Mouse (Mus musculus) midbrain, embryonic 16.5 days (tissue): ENCODE measurements around the gene Heatr6. TPM values are rescaled to one million over a fixed set of nuclear protein-coding genes. Genes with fewer than 3 reads are reported as not detected.

ENCODE experiments used
- ATAC-seq: fragments of 200-750 bp; cut with Nextera tagmentation; 2 replicates; pipeline ENCODE4 v1.8.0; 2017; ENCODE audit warnings: moderate TSS enrichment
- H3K27ac ChIP-seq: fragments of 300-500 bp; sonication (generic); 2 replicates; pipeline ENCODE4 v1.5.1; 2014; ENCODE audit warnings: mild to moderate bottlenecking, low read length, mixed read lengths
- H3K27me3 ChIP-seq: fragments of 300-500 bp; sonication (generic); 2 replicates; pipeline ENCODE4 v1.6.1; 2014; ENCODE audit warnings: low read depth, low read length, mixed read lengths; ENCODE audit not compliant: control insufficient read depth, insufficient read depth
- H3K36me3 ChIP-seq: fragments of 300-500 bp; sonication (generic); 2 replicates; pipeline ENCODE4 v1.6.1; 2014; ENCODE audit warnings: mild to moderate bottlenecking, low read length, moderate library complexity, mixed read lengths; ENCODE audit not compliant: control insufficient read depth, insufficient read depth
- H3K4me1 ChIP-seq: fragments of 300-500 bp; sonication (generic); 2 replicates; pipeline ENCODE4 v1.6.1; 2014; ENCODE audit warnings: mild to moderate bottlenecking, low read length, mixed read lengths; ENCODE audit not compliant: control insufficient read depth, insufficient read depth
- H3K4me2 ChIP-seq: fragments of 300-500 bp; sonication (generic); 2 replicates; pipeline ENCODE4 v1.6.1; 2014; ENCODE audit warnings: mild to moderate bottlenecking, low read length, mixed read lengths
- H3K4me3 ChIP-seq: fragments of 300-500 bp; sonication (generic); 2 replicates; pipeline ENCODE4 v1.5.1; 2014; ENCODE audit warnings: low read depth, mild to moderate bottlenecking, low read length, moderate library complexity, mixed read lengths
- H3K9ac ChIP-seq: fragments of 300-500 bp; sonication (generic); 2 replicates; pipeline ENCODE4 v1.6.1; 2014; ENCODE audit warnings: low read depth, low read length, mixed read lengths
- H3K9me3 ChIP-seq: fragments of 300-500 bp; sonication (generic); replicated peaks from 2 replicates; pipeline ENCODE4 v1.6.1; 2014; ENCODE audit warnings: mild to moderate bottlenecking, low read length, mixed read lengths; ENCODE audit not compliant: control insufficient read depth, poor library complexity, severe bottlenecking
- WGBS: fragments of 180-500 bp; shearing (Covaris S2); extraction: QIAGEN DNeasy Blood & Tissue Kit; methylation state at CpG from one replicate; pipeline ENCODE4 v1.1.7; 2014; 5-methylcytosine and 5-hydroxymethylcytosine counted together
- polyA plus RNA-seq: library from polyadenylated mRNA; unstranded; fragments of >200 nt; fragmentation: Nextera tagmentation; extraction: Ambion mirVana; gene quantifications from 2 replicates; pipeline ENCODE4 v1.2.1, GENCODE M21; 2015

Gene Heatr6
- polyA plus RNA-seq, 1 experiment from 2014 or later: 32.2 TPM

DNA sequence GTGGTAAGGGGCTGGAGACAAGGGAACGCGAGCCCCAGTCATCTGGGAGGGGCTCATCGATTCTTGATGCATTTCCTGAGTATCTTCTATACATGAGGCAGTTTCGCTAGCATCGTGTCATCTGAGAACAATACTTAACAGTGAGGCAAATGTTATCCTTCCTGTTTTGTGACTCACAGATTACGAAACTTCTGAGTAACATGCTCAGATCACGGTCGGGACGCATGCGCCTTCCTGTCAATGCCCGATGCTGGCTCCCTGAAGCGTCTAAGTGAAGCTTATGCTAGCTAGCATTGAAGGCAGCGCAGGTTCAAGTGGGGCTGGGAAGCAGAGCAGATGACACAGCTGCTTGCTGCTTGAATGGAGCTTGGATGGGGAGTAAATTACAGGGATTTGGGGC lies 35.8 kb downstream of the Heatr6 start:
- Histone ChIP-seq H3K9ac (no peak overlapping the region), H3K27me3 (no peaks in the 10 kb centered on the region), H3K36me3 (no peaks in the 10 kb centered on the region), H3K4me2 (no peak overlapping the region), H3K9me3 (no peaks in the 10 kb centered on the region), H3K27ac (no peak overlapping the region), H3K4me1 (no peaks in the 10 kb centered on the region), H3K4me3 (no peak overlapping the region)
- no peak for ATAC-seq
- WGBS: 67% methylated on average over 13 of the region's 13 CpGs

DNA sequence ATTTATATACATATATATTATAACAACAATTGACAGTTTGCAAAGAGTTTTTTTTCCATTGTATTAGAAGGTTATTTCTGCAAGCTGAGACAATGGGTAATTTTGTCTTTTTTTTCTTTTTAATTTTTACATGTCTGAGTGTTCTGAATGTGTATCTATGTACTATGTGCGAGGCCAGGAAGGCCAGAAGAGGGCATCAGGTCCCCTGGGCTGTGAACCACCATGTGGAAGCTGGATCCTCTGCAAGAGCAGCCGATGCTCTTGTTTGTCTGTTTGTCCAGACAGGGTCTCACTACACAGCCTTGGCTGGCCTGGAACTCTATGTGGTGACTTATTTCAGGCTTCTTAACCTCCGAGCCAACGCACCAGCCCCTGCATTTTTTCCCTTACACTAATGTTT lies 37.6 kb downstream of the Heatr6 start:
- WGBS: 69% methylated on average over 4 of the region's 4 CpGs
- no peaks in the 10 kb centered on the region for H3K27me3 ChIP-seq
- no peak for ATAC-seq

DNA sequence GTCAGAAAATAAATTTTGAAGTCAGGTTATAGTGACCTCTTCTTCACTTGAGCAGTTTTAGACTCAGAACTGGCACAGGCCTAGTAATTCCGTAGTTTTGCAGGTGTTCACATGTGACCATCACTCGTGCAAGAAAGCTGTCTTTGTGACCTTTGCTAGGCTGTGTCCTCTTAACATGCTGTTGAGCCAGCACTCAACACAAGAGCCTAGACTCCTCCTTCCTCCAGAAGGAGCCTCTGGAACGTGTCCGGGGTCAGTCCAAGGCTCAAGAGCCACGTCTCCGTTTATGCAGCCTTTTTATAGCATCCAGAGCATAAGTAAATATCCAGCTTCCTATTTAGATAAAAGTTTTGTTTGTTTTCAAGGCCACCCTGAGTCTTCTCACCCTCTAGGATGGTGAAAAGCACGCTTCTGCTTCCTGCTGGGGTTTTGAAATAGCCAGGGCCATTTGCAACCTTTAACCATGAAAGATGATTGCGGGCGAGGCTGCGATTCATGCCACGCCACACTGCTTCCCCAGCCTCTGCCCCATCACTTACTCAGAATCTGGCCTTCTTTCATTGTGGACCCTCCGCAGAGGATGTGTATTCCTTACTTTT lies 38.9 kb downstream of the Heatr6 start:
- Histone ChIP-seq H3K9ac (no peak overlapping the region), H3K4me1 (no peaks in the 10 kb centered on the region; the same call in 1 of the 2 replicates), H3K9me3 (no peaks in the 10 kb centered on the region), H3K27me3 (no peaks in the 10 kb centered on the region), H3K27ac (no peak overlapping the region), H3K36me3 (no peaks in the 10 kb centered on the region), H3K4me3 (no peak overlapping the region), H3K4me2 (no peak overlapping the region)
- WGBS: 85% methylated on average over 12 of the region's 12 CpGs
- ATAC-seq: no peak

More for the DNA sequence above, 37.6 kb downstream of the Heatr6 start:
- no peaks in the 10 kb centered on the region for H3K9me3 ChIP-seq
- no peak overlapping the region for H3K9ac ChIP-seq
- no peaks in the 10 kb centered on the region for H3K36me3 ChIP-seq
- H3K4me1 ChIP-seq: no peaks in the 10 kb centered on the region; the same call in 1 of the 2 replicates
- H3K27ac ChIP-seq: no peak overlapping the region
- H3K4me2 ChIP-seq: no peak overlapping the region
- H3K4me3 ChIP-seq: no peak overlapping the region

DNA sequence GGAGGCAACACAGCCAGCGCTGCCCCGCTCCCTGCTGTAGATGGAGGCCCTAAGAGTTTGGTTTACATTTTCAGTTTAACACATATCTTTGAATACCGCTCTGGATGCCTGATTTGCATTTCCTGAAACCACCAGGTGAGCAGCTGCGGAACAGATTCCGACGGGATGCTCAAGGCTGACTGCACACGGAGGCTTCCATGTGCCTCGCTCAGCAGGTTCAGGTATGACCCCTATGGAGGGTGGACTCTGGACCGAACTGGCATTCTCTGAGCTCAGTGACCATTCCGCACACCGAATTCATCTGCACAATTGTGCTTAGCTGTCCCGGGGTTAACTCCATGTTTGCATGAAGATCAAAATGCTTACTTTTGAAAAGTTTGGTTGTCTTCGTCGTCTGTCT lies 39.8 kb downstream of the Heatr6 start:
- WGBS: 85% methylated on average over 14 of the region's 14 CpGs

DNA sequence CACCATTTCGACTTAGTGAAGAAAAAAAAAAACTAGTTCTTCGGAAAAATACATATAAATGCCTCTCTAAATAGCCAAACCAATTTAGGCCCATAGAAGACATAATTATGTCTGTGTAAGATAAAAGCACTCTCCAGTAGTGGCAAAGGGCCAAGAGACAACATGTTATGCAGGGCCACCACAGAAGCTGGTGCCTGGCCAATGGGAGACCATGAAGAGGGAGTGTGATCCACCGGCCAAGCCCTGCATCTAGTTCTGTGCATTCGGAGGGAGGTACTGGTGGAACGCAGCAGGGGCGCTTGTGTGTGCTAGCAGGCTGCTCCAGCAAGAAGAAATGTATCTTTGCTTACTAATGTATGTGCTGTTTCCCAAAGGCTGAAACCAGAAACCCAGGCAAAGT lies 42.6 kb downstream of the Heatr6 start:
- H3K27me3 ChIP-seq: no peaks in the 10 kb centered on the region; the same call in 1 of the 2 replicates
- H3K27ac ChIP-seq: no peak overlapping the region
- no peaks in the 10 kb centered on the region; the same call in 1 of the 2 replicates for H3K4me1 ChIP-seq
- H3K9ac ChIP-seq: no peak overlapping the region
- H3K4me2 ChIP-seq: no peak overlapping the region
- H3K36me3 ChIP-seq: no peaks in the 10 kb centered on the region
- H3K4me3 ChIP-seq: no peak overlapping the region
- no peaks in the 10 kb centered on the region for H3K9me3 ChIP-seq
- 62% methylated on average over 6 of the region's 6 CpGs for WGBS
- no peak for ATAC-seq

More for the DNA sequence above, 39.8 kb downstream of the Heatr6 start:
- no peaks in the 10 kb centered on the region for H3K36me3 ChIP-seq
- H3K27ac ChIP-seq: no peak overlapping the region
- H3K9me3 ChIP-seq: no peaks in the 10 kb centered on the region
- H3K27me3 ChIP-seq: no peaks in the 10 kb centered on the region
- no peak overlapping the region for H3K4me2 ChIP-seq
- H3K4me3 ChIP-seq: no peak overlapping the region
- no peak for ATAC-seq
- no peaks in the 10 kb centered on the region; the same call in 1 of the 2 replicates for H3K4me1 ChIP-seq
- H3K9ac ChIP-seq: no peak overlapping the region

DNA sequence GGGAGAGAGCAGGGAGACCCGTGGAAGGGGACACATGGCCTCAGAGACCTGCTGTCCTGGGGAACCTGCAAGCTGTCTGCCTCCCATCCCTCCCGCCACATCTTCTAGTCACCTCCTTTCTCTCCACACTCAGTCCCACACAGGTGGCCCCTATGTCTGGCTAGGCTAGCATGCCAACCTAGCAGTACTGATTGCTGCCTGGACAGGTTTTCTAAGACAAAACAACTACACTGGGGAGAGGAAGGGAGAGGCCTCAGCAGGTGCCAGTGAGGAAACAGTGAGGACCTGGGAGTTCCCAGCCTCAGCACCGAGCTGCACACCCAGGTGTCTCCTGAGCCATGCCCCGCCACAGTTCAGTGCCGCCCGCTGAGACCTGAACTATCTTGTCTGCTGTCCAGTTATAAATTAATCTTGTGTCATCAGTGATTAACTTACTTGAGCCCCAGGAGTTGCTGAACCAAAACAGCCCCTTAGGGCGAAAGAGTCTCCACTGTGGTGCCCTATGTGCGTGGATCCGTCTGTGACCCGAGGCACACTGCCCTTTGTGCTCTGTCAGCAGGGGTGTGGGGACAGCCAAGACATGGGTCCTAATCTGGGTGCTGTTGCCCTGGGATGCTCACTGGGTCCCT lies 43.6 kb downstream of the Heatr6 start:
- Histone ChIP-seq H3K4me1 (no peaks in the 10 kb centered on the region; the same call in 1 of the 2 replicates), H3K27ac (no peak overlapping the region), H3K27me3 (no peaks in the 10 kb centered on the region; the same call in 1 of the 2 replicates), H3K9me3 (no peaks in the 10 kb centered on the region), H3K4me3 (no peak overlapping the region), H3K9ac (no peak overlapping the region), H3K4me2 (no peak overlapping the region), H3K36me3 (no peaks in the 10 kb centered on the region)
- no peak for ATAC-seq
- 81% methylated on average over 10 of the region's 10 CpGs for WGBS

DNA sequence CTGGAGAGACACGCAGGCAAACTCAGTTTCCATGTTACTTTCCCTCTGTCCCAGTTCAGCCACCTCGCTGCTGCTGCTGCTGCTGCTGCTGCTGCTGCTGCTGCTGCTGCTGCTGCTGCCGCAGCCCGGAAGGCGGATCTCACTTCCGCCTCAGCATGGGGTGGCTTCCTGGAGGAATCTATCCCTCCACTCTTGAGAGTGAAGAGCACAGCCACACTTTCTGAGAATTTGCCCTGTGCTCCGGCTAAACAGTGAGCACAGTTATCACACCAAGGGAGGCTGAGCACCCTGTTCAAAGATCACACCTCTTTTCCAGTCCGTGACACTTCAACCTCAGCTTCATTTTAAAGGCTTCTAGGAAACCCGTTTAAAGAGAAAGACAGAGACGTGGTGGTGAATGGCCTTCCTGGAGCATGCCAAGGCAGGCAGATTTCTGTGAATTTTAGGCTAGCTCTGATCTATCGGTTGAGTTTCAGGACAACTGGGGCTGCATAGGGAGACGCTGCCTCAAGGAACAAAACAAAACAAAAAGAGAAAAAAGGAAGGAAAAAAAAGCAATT lies 46.5 kb downstream of the Heatr6 start:
- Histone ChIP-seq H3K36me3 (no peaks in the 10 kb centered on the region), H3K9me3 (no peaks in the 10 kb centered on the region), H3K9ac (no peak overlapping the region), H3K4me2 (no peak overlapping the region), H3K27ac (no peak overlapping the region), H3K27me3 (no peaks in the 10 kb centered on the region; the same call in 1 of the 2 replicates), H3K4me3 (no peak overlapping the region), H3K4me1 (no peaks in the 10 kb centered on the region; the same call in 1 of the 2 replicates)
- WGBS: 74% methylated on average over 12 of the region's 12 CpGs
- no peak for ATAC-seq

DNA sequence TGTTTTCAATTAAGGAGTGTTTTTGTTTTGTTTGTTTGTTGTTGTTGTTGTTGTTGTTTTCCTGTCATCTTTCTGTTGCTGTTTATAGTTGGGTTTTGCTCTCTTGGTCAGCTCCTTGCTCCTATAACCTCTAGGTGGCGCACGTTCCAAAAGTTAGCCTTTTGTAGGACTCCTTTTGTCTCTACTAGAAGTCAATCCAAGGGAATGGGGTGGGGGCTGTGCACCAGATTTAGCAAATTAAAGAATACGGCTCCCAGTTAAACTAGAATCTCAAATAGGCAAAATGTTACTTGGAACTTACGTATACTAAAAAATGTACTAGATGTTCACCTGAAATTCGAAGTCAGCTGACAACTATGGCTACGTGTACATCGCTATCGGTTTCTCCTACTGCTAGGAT lies 48.7 kb downstream of the Heatr6 start:
- H3K27me3 ChIP-seq: no peaks in the 10 kb centered on the region; the same call in 1 of the 2 replicates
- H3K9me3 ChIP-seq: no peaks in the 10 kb centered on the region
- H3K4me1 ChIP-seq: no peaks in the 10 kb centered on the region
- H3K4me3 ChIP-seq: no peak overlapping the region
- H3K9ac ChIP-seq: no peak overlapping the region
- ATAC-seq: no peak
- H3K36me3 ChIP-seq: no peaks in the 10 kb centered on the region
- H3K4me2 ChIP-seq: no peak overlapping the region
- WGBS: 70% methylated on average over 8 of the region's 8 CpGs
- H3K27ac ChIP-seq: no peak overlapping the region

DNA sequence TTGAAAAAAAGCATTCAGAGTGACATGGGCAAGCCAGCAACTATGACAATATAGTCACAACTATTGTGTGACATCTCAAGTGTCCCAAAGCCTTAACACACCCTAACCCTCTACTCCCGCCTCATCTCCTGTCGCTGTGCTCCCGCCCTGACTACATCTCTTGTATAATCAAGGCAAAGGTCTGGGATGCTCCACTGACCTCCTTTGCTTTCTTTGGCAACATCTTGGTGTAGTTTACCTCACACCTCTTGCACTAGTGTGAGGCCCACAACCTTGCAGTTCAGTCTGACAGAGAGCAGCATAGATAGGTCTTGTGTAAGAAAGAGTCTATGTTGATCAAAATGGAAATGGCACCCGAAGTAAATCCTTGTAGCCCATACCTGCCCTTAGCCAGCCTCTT lies 49.1 kb downstream of the Heatr6 start:
- Histone ChIP-seq H3K4me2 (no peak overlapping the region), H3K9ac (no peak overlapping the region), H3K4me3 (no peak overlapping the region), H3K36me3 (no peaks in the 10 kb centered on the region), H3K27ac (no peak overlapping the region), H3K27me3 (no peaks in the 10 kb centered on the region; the same call in 1 of the 2 replicates), H3K4me1 (no peaks in the 10 kb centered on the region), H3K9me3 (no peaks in the 10 kb centered on the region)
- no peak for ATAC-seq
- WGBS: 86% methylated on average over 4 of the region's 4 CpGs
